Mouse (Mus musculus): ENCODE measurements around the gene Ust.

Gene Ust

DNA sequence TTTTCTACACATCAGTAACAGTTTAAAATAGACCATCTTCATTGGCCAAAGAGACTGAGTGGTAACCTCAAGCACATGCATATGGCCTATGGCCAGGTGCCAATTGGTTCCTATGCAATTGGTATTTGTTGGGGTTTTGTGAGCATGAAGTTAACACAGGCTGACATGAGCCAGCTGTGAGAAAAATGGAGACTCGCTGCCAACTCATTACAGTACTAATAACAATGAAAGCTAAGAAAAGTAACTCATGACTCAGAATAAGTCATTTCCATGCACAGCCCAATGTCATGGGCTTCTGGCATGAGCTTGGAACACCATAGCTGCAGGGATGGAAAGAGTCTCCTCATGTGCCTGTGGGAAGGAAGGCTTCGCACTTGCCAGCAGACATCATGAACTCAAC, 86.8 kb downstream of the Ust start:
- intact Hi-C loops (cut with DNase I) = loop anchor here (10.0 kb wide), 1 partner anchor 107 kb away; no protein-coding TSS in a partner anchor

DNA sequence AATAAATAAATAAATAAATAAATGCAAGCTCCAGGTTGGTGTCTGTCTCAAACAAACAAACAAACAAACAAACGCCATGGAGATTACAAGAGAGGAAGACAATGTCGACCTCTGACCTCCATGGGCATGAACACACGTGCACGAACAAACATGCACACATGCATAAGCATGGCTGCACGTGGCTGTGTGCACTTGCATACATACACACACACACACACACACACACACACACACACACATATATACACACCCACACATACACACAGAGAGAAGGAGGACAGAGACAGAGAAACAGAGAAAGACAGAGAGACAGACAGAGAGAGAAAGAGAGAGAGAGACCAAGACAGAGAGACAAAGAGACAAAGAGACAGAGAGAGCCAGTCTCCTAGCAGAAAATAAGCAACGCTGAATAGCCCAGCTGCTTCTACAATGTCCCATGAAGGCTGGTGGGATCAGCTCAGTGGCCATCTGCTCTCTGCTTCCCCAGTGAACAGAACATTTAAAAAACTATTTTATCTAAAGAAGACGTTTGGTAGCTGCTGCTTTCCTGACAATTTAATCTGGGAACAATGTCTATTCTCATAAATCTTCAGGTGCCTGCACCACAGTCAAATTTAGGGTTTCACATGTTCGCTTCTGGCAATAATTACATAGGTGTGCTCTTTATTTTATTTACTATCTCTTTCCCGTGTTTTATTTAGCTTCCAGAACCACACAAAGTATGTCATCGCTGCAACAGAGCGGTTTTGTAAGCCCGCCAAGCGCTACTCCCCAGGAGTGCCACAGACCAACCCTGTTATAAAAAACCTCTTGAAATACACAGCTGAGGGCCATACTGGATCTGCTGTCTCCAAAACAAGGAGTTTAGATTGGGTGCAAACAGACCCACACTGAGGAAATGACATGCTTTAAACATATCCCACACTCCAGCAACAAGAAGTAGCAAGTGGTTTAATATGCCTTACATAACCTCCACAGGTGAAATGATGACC, 89.5 kb downstream of the Ust start:
- intact Hi-C loops (cut with DNase I) = no loop called here

DNA sequence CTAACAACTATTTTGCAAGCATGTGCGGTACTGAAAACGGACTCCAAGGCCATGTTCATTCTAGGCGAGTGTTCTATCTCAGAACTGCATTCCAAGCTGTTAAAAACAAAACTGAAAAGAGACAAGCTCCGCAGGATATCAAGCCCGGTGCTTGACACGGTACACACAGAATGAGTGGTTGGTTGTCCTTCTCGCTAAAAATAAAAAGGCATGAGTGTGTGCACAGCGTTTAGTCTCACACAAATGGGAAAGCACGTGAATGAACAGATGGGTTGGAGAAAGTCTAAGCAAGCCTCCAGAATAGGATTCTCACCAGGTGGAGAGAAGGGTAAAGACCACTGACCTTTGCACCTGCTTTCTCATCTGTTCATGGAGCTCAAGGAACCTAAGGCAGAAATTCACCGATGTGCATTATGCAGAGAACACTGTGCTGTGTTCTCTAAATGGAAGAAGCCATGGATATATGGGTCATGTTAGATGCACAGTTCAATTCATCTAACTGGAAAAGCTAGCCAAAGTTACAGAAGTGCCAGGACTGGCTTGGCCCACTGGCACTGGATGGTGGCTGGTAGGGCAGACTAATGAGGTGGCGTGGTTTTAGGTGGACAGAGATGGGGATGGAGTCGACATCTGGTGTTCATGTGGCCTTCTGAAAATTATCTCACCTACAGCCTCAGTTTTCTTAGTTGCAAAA, 90.8 kb downstream of the Ust start:
- intact Hi-C loops (cut with DNase I) = no loop called here

DNA sequence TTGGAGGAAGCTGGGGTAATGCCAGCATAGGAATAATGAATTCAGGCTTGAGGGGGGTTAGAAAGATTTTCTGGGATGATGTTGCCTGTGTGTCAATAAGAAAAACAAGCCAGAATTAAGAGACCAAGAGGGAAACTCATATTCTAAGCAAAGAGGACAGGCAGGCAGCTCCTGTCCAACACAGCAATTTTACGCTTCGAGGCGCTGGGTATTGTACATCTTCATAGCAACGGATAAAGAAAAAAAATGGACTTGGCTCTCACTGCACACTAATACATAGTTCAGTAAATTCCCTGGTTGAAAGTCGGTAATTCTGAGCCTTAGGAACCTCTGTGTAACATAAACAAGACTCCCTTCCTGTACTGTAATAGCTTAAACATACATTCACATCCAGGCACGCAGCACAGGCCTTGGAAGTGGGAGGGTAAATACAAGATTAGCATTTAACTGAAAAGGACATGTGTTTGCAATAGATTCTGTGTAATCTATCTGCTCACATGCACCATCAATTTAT, 99.1 kb downstream of the Ust start:
- intact Hi-C loops (cut with DNase I) = no loop called here

DNA sequence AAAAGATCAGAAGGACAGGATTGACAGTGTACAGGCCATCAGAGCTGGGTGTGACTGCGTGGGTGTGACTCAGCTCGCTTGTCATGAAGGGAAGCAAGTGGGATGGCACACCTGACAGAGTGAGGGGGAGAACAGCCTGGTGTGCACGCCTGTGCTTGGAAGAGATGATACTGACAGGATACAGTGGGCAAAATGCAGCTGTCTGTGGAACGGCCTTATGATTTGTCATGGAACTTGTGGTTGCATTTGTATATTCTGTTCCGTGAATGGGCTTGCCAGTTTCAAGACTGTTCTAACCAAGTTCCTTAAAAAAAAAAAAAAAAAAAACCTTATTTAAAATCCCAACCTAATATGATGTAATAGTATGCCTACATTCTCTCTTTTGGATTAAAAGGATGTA, 103.2 kb downstream of the Ust start:
- intact Hi-C loops (cut with DNase I) = no loop called here

DNA sequence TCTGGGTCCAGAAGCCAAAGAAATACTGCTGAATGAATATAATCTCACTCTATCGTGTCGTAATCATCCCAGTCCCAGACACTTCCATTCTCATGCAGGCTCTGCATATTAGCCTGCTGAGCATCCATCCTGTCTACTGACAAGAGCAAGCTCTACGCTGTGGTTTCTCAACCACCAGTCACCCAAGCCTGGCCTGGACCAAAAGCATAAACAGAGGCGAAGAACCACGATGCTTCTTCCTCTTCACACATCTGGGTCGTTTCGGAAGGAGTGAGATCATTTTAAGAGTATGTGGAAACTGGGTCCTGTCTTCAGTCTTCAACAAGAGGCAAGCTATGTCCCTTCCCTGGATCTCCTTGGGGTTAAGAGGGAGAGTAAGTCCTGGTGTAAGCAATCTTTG, 103.6 kb downstream of the Ust start:
- intact Hi-C loops (cut with DNase I) = no loop called here

DNA sequence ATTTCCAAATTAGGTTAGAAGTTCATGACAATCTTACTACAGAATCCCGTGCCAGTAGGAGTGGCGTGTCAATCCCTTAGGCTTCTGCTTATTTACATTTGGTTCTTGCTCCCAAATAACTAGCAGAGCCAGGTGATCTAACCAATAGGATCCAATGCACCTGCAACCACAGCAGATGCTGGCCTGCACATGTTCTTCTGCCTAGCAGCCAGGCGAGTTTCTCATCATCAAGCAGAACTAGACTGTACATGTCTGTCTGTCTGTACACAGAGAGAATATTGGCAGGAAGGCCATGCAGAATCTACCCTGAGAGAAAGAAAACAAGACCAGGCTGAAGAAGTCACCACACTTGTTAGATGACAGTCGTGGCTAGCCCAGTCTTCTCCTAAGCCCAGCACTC, 113.5 kb downstream of the Ust start:
- intact Hi-C loops (cut with DNase I) = no loop called here

DNA sequence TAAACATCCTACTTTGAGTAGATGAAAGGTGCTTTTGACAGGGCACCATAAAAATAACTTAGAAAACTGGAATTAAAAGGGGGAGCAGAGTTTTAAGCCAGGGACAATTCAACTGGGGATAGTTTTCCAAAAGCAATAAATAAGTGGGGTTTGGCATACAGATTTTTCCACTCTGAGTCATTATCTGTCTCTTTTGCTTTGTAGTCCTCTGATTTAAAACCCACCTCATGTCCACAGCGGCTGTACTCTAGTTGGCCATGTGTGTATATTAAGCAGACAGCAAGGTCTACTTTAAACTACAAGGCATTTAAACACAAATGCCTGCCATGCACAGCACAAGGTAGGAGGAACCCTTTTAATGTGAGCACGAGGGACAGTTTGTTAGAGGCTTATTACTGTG, 126.4 kb downstream of the Ust start:
- intact Hi-C loops (cut with DNase I) = no loop called here

DNA sequence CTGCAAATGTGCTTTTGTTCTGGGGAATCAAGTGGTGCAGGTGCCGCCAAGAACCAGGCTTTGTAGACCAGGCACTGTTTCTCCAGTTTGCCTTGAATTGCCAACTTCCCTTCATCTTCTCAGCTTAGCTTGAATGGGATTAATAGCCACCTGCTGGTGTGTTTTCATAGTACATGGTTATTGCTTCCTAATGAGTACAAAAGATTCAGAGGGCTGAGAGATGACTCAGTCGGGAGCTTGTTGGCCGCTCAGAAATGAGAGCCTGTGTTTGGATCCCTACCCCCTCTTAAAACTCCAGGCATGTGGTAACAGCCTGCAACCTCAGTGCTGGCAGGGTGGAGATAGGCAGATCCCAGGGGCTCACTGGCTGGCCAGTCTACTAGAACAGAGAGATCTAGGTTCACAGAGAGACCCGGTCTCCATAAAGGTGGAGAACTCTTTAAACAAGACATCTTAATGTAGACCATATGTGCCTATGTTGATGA, 127.3 kb downstream of the Ust start:
- intact Hi-C loops (cut with DNase I) = no loop called here

DNA sequence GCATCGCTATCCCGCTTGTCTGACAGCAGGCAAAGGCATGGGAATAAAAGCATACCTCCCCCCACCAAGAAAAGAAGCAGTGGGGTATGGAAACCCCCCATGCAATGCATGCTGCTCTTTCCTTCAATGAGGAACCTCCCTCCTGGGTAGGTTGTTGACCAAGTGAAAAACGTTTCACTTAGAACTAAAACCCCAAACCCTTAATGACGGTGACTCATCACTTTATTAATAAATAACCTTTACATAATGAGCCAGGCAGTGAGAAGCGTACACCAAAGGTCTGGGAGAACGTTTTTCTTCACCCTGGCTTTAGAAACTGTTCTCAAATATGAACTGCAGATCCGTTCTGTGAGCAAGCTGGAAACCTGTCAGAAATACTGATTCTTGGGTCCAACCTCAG, 130.4 kb downstream of the Ust start:
- intact Hi-C loops (cut with DNase I) = no loop called here

DNA sequence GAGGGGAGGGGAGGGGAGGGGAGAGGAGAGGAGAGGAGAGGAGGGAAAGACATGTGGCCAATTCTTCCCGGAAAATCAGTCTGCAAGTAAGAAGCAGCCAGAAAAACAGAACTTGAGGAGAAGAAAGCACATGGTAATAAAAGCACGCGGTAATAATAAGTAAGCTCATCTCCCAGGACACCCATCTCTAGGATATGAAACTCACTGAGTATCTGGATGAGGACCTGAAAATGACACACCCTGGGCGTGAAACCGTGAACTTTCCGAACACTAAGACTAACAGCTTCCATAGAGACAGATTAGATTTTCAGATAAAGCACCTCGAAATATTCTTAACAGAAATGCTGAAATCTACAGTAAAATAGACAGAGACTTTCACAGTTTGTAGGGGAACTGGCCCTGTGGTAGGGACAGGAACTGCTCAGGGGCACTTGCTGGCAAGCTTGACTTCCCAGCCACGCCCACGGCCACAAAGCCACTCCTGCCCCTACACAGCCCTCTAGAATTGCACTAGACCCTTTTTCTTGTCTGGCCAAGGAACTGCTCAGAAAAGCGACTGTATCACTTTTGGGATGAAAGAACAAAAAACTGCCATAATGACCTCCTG, 148.6 kb downstream of the Ust start:
- intact Hi-C loops (cut with DNase I) = no loop called here

DNA sequence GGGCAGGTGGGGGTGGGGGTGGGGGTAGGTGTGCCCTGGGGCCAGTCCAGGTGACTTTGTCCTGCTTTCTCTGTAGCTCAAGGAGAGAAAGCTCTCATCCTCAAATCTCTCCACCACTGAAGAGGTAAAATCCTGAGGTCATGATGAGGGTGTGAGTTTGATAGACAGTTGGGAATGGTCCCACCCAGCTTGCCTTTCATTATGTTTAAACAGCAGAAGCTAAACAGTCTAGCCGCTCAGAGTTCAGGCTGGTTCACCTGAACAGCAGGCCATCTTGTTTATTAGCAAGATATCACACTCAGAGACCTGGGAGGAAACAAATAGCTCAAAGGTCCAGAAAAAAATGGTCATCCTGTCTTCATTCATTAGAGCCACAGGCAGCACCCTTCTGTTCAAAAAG, 152.8 kb downstream of the Ust start:
- intact Hi-C loops (cut with DNase I) = no loop called here

DNA sequence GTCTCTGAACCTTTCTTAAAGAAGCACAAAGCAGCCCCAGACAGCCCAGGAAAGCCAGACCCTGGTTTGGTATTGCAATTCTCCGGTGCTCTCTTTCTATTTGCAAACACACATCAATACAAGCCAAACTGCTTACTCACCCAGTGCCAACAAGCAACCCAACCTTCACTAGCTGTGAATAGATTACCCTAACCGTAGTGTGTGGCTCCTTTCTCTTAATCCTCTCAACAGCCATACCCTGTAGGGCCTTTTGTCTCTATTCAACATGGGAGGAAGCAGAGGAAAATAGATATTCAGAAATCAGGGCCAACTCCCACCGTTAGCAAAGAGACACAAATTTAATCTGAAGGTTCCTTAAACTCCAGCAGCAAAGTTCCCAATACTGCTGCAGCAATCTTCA, 154.4 kb downstream of the Ust start:
- intact Hi-C loops (cut with DNase I) = no loop called here

DNA sequence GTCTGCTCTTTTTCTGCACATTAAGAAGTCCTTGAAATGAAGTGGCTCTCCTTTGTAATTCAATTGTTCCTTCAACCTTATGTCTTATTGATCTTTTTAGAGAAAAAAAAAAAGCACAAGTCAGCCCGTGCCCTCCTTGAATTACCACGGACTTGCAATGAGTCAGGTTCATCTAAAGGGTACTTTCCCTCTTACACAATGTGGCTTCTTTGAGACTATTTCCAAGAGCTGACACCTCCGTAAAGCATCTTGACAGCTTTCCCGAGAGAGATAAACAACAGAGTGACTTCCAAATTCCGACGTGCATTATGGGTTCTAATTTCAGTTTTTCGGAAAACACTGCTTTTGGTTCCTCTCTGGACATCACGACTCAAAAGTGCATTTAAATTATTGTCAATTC, 155.3 kb downstream of the Ust start:
- intact Hi-C loops (cut with DNase I) = no loop called here

DNA sequence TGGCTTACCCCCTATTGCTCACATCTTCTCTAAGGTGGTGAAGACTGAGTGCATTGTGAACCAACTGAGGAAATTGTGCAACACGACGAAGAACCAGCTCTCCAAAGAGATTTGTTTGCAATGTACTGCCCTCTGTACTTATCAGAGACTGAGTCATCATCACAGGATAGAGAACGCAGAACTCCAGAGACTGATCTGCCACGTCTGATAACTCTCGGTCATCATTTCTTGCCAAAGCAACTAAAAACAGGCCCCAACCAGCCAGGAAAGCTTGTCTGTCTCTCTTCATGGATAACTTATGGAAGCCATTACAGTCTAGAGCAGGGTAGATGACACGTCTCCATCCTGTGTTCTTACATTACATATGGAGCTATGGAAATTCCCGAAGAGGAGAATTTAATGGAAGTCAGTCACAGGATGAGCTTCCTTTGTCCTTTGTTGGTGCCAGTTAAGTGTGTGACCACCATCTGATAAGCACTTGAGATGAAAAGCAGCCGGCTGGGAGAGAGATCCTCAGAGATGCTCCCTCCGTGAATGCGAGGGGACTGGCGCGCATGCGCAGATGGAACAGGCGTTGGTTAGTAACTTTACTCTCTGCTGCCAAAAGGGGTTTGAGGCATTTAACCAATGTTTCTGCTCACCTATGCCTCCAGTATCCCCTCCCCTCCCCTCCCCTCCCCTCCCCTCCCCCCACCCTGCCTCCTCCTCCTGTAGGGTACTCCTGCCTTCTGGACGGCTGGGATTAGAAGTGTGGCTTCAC, 160.2 kb downstream of the Ust start:
- intact Hi-C loops (cut with DNase I) = no loop called here

DNA sequence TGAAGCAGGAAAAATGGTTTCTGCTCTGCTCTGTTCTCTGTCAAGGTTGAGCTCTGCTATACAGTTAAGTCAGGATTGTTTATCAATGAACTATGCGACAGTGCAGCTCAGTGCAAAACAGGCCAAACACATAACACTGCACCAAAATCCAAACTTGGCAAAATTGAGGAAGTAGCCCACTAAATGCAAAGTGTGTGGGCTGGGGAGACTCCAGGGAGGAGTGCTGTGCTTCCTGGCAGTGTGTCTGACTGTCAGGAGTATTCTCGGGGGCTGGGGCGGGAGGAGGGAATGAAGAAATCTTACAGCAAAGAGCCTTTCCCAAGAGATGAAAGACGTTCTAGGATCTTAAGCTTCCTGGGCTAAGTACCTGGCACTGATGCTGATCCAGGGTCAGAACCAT, 165.1 kb downstream of the Ust start:
- intact Hi-C loops (cut with DNase I) = no loop called here

DNA sequence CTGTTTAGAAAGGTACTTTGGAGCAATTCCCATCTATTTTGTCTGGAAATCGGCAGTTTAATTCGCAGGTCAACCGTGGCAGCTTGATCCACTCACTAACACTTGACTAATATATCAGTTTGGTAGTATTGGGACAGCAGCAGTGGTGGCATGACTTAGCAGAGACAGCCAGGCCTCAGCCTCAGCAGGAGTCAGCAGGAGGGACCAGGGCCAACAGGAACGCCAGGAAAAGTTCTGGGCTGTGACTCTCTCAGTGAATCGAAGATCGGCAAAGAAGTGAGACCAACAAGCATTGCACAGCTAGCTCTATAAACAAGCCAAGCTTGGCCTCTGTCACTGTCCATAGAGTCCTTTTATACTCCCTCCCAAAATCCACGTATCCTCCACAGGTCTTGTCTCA, 168.0 kb downstream of the Ust start:
- intact Hi-C loops (cut with DNase I) = no loop called here

DNA sequence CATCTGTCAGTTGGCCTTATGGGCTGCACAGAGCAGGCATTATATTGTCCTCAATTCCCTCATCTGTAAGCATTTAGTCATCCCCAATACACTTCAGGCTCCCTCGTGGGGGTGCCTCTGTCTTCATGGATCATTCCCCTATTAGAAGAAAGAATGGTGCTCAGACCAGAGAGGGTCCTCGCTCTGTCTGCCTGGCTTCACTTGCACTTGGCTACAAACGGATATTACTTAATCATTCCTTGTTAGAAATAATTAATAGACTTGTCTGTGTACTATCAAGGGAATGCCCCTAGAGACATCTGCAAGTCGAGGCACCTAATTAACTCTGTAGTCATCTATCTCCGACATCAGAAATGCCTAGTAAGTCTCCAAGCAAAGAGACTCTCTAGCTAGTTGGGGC, 171.1 kb downstream of the Ust start:
- intact Hi-C loops (cut with DNase I) = no loop called here

DNA sequence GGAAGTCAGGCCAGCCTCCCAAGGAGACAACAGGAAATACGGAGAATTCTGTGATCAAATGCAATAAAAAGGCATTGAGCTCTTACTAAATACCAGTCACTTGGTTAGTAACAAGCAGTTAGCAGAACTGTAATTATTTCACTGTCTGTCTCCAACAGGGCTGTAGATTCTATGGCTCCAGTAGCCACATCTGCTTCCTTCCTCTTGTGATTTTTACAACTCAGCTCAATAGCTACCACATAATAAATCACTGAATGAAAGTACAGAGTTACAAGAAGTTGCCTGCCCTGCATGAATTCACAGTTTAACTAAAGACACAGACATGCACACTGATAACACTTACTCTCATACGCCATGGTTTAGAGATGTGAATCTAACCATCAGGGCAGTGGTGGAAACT, 176.1 kb downstream of the Ust start:
- intact Hi-C loops (cut with DNase I) = no loop called here

DNA sequence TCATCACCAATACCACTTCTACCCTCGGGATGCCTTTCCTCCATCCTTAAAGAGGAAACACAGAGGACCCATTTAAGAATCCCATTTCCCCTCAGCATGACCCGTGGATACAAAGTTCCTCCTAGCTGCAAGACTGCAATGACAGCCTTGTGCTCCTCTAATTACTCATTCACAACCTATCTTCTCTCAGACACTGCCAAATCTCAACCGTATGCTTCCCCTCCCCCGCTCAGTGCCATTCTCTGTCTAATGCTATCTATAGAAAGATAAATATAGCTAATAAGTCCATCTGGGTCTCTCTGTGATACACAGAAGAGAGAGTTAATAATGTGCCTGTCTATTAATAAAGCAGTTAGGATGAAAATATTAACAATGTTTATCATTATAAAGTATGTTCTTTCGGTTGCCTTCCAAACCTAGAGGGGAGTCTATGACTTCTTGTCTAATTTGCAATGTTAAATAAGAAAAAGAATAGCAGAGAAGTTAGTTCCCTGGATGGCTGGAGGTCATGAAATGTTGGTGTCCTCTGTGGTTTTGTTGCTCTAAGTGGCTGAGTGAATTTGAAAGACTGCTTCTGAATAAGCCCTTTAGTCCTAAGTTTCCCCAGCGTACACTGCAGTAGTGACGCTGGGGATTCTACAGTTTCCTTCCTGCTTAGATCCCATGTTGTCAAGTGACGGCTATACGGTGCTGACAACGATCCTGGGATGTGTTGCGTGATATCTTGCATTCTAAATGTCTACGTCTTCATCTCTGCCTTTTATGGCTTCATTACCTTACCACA, 178.8 kb downstream of the Ust start:
- intact Hi-C loops (cut with DNase I) = no loop called here

All from adrenal gland (tissue).